Mouse (Mus musculus): ENCODE results near the gene Endod1.

Endod1 gene

DNA sequence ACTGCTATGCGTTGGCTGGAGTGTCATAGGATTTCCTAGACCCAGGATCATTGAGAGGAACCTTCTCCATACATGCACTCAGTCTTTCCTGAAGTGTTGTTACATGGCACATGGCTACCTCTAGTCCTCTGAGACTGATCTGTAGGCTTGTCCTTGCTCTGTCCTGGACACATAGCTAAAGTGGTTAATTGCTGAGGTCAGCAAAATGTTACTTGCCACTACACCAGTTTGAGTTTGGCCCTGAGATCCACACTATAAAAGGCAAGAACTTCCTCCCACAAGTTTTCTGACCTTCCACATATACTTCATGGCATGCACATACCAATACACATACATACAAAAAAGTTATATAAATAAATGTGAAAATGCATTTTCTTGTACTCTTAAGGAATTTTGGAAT, 64.7 kb downstream of the Endod1 start:
- no peak for DNase-seq (ENCODE audit: low spot score in 2 of 2)

GRCm38 (mm10) chr9:14314477-14314876, 66.8 kb downstream of the Endod1 start:
- DNase-seq (ENCODE audit: low spot score in 2 of 2) = no peak

GRCm38 (mm10) chr9:14313968-14314367, 67.3 kb downstream of the Endod1 start:
- no peak for DNase-seq (ENCODE audit: low spot score in 2 of 2)

- DNase-seq (ENCODE audit: low spot score in 2 of 2) = no peak
These were observed 74.0 kb downstream of the Endod1 start for GRCm38 (mm10) chr9:14307341-14307740.

DNA sequence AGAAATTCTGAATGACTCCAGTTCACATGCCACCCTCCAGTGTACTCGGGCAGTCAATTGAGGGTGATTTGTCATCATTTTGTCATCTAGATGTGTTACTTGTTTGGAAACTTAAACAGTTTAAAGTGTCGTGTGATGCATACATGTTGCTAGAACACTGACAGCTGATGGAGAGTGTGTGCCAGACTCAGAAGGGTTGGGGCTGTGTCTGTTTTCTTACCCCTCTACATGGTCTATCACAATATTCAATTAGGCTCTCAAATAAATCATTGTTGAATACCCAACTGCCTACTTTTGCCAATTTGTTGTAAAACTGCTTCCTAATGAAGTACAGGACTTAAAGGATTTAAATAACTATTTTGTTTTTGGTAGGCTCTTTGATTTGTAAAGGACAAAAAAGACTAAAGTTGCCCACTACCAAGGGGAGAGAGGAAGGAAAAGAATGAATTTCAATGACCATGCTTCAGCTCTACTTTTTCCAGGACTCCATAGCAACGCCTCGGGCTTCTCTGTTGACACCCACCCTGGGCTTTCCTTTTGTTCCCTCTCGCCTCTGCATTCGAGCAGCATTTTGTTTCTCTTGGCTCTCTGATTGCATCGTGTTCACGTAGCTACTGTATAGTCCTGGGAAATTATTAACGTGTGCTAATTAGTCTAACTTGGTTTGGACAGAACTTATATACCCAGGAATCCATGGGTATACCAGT, 76.9 kb downstream of the Endod1 start:
- DNase-seq (ENCODE audit: low spot score in 2 of 2) = no peak

All from right cerebral cortex, postnatal 36 days (tissue).